Comparison of ENCODE assay signal across 12 mouse cellular contexts in genomic region chr4:45507476-45507875, GRCm38 (mm10). TPM values are rescaled to one million over a fixed set of nuclear protein-coding genes. Genes with fewer than 3 reads are reported as not detected.
DNase-seq lines count a peak whose midpoint lies in the region; ATAC-seq lines count a peak whose summit lies in the region.
"Had no signal": no experiment of that assay in that cellular context is flagged by ENCODE, and none has a peak within 500 bp of the region (broad histone marks: within the 10 kb centered on the region; RNA-seq: fewer than 3 reads in every experiment).

No protein-coding gene starts in this region.

- peaks cover 76% of the 10 kb centered on the region for H3K4me1 ChIP-seq in forebrain, embryonic 10.5 days
- peaks cover 36% of the 10 kb centered on the region for H3K4me1 ChIP-seq in forebrain, embryonic 14.5 days (ENCODE audit: control insufficient read depth, insufficient read depth, low read length)
- H3K4me1 ChIP-seq in hindbrain, embryonic 10.5 days (replicated peaks): peaks cover 74% of the 10 kb centered on the region
- H3K4me1 ChIP-seq in hindbrain, embryonic 14.5 days (replicated peaks; ENCODE audit: control insufficient read depth, insufficient read depth, low read length): peaks cover 27% of the 10 kb centered on the region
- peaks cover 69% of the 10 kb centered on the region for H3K4me1 ChIP-seq in lung, embryonic 15.5 days
- peaks cover 66% of the 10 kb centered on the region for H3K4me1 ChIP-seq in limb, embryonic 15.5 days

- 68% methylated on average over 1 of the region's 1 CpGs for WGBS in forebrain, embryonic 10.5 days
- WGBS in forebrain, embryonic 14.5 days: 94% methylated on average over 1 of the region's 1 CpGs
- 81% methylated on average over 1 of the region's 1 CpGs for WGBS in hindbrain, embryonic 10.5 days
- 93% methylated on average over 1 of the region's 1 CpGs for WGBS in hindbrain, embryonic 14.5 days
- WGBS in lung, embryonic 15.5 days: 37% methylated on average over 1 of the region's 1 CpGs
- 32% methylated on average over 1 of the region's 1 CpGs for WGBS in limb, embryonic 15.5 days

- no peak for ATAC-seq in forebrain, embryonic 14.5 days
- ATAC-seq in hindbrain, embryonic 14.5 days (ENCODE audit: low FRiP score): no peak
- ATAC-seq in lung, embryonic 15.5 days (ENCODE audit: borderline replicate concordance, extremely low read depth, low FRiP score, low TSS enrichment): no peak
- ATAC-seq in limb, embryonic 15.5 days (ENCODE audit: insufficient number of reproducible peaks, low FRiP score, low TSS enrichment, low read depth): no peak

- H3K27ac ChIP-seq in forebrain, embryonic 10.5 days: peak overlapping the region; percentile 40
- no peak overlapping the region for H3K27ac ChIP-seq in forebrain, embryonic 14.5 days (ENCODE audit: low read depth, low read length)
- H3K27ac ChIP-seq in hindbrain, embryonic 10.5 days: peak overlapping the region; percentile 13; the same call in 1 of the 2 replicates
- H3K27ac ChIP-seq in hindbrain, embryonic 14.5 days: no peak overlapping the region
- H3K27ac ChIP-seq in lung, embryonic 15.5 days: peak overlapping the region; percentile 75
- 0 out of 2 replicates have a peak overlapping the region, but pooled peaks have one; percentile 19 for H3K27ac ChIP-seq in limb, embryonic 15.5 days

- no peaks in the 10 kb centered on the region for H3K27me3 ChIP-seq in forebrain, embryonic 10.5 days (ENCODE audit: poor library complexity, severe bottlenecking)
- no peaks in the 10 kb centered on the region for H3K27me3 ChIP-seq in forebrain, embryonic 14.5 days (replicated peaks; ENCODE audit: control insufficient read depth, insufficient read depth, low read length)
- H3K27me3 ChIP-seq in hindbrain, embryonic 10.5 days (ENCODE audit: insufficient read depth, poor library complexity, severe bottlenecking): peaks cover 4% of the 10 kb centered on the region
- H3K27me3 ChIP-seq in hindbrain, embryonic 14.5 days (ENCODE audit: control insufficient read depth, insufficient read depth, low read length): no peaks in the 10 kb centered on the region
- H3K27me3 ChIP-seq in lung, embryonic 15.5 days: no peaks in the 10 kb centered on the region
- no peaks in the 10 kb centered on the region for H3K27me3 ChIP-seq in limb, embryonic 15.5 days

- no peak overlapping the region for H3K4me2 ChIP-seq in forebrain, embryonic 14.5 days (ENCODE audit: low read length)
- H3K4me2 ChIP-seq in hindbrain, embryonic 14.5 days (replicated peaks): no peak overlapping the region
- H3K4me2 ChIP-seq in lung, embryonic 15.5 days: no peak overlapping the region
- H3K4me2 ChIP-seq in limb, embryonic 15.5 days: no peak overlapping the region

- H3K4me3 ChIP-seq in forebrain, embryonic 10.5 days: no peak overlapping the region
- H3K4me3 ChIP-seq in forebrain, embryonic 14.5 days (ENCODE audit: low read depth, low read length): no peak overlapping the region
- no peak overlapping the region for H3K4me3 ChIP-seq in hindbrain, embryonic 10.5 days
- no peak overlapping the region for H3K4me3 ChIP-seq in hindbrain, embryonic 14.5 days (replicated peaks; ENCODE audit: low read length)
- H3K4me3 ChIP-seq in lung, embryonic 15.5 days: no peak overlapping the region
- H3K4me3 ChIP-seq in limb, embryonic 15.5 days: no peak overlapping the region

- DNase-seq in forebrain, embryonic 10.5 days (ENCODE audit: extremely low spot score, low spot score): no peak
- DNase-seq in forebrain, embryonic 14.5 days (ENCODE audit: low spot score): no peak
- DNase-seq in hindbrain, embryonic 10.5 days (ENCODE audit: low spot score): no peak
- DNase-seq in hindbrain, embryonic 14.5 days (ENCODE audit: low spot score): no peak
- no peak for DNase-seq in lung, postnatal 10 days
- no peak for DNase-seq in cerebellum, adult 11 months
- DNase-seq: adrenal gland, postnatal 25 days; layer of hippocampus, adult 9-11 months; right cerebral cortex, postnatal 25 days; thymus, postnatal 25 days had no signal

- H3K36me3 ChIP-seq in forebrain, embryonic 10.5 days (replicated peaks): no peaks in the 10 kb centered on the region; the same call in 1 of the 2 replicates
- no peaks in the 10 kb centered on the region for H3K36me3 ChIP-seq in forebrain, embryonic 14.5 days (ENCODE audit: control insufficient read depth, insufficient read depth, low read length)
- H3K36me3 ChIP-seq in hindbrain, embryonic 10.5 days: no peaks in the 10 kb centered on the region
- no peaks in the 10 kb centered on the region for H3K36me3 ChIP-seq in hindbrain, embryonic 14.5 days (replicated peaks; ENCODE audit: control insufficient read depth, insufficient read depth)
- H3K36me3 ChIP-seq in lung, embryonic 15.5 days: no peaks in the 10 kb centered on the region
- no peaks in the 10 kb centered on the region for H3K36me3 ChIP-seq in limb, embryonic 15.5 days

- no peak overlapping the region for H3K9ac ChIP-seq in forebrain, embryonic 14.5 days (ENCODE audit: low read length)
- H3K9ac ChIP-seq in hindbrain, embryonic 14.5 days: no peak overlapping the region
- H3K9ac ChIP-seq in lung, embryonic 15.5 days: no peak overlapping the region
- no peak overlapping the region for H3K9ac ChIP-seq in limb, embryonic 15.5 days

- H3K9me3 ChIP-seq in forebrain, embryonic 10.5 days: no peaks in the 10 kb centered on the region
- H3K9me3 ChIP-seq in forebrain, embryonic 14.5 days (replicated peaks; ENCODE audit: control insufficient read depth, low read length): no peaks in the 10 kb centered on the region
- no peaks in the 10 kb centered on the region for H3K9me3 ChIP-seq in hindbrain, embryonic 10.5 days
- no peaks in the 10 kb centered on the region for H3K9me3 ChIP-seq in hindbrain, embryonic 14.5 days (ENCODE audit: control insufficient read depth, low read length)
- no peaks in the 10 kb centered on the region for H3K9me3 ChIP-seq in lung, embryonic 15.5 days
- H3K9me3 ChIP-seq in limb, embryonic 15.5 days: no peaks in the 10 kb centered on the region

RNA-seq across cellular contexts. Expression of gene Shb, which starts 24.8 kb away (rescaled TPM):
- 2.8 and 3.0 TPM in 2 replicates for polyA plus RNA-seq in forebrain, embryonic 10.5 days (2016; fragmentation: Nextera tagmentation; extraction: Ambion mirVana)
- polyA plus RNA-seq in forebrain, embryonic 14.5 days (2014; fragmentation: Nextera tagmentation; extraction: Ambion mirVana): 14.1 and 14.5 TPM in 2 replicates
- 3.2 and 3.7 TPM in 2 replicates for polyA plus RNA-seq in hindbrain, embryonic 10.5 days (2016; fragmentation: Nextera tagmentation; extraction: Ambion mirVana)
- polyA plus RNA-seq in hindbrain, embryonic 14.5 days (2014; fragmentation: Nextera tagmentation; extraction: Ambion mirVana): 8.7 and 9.9 TPM in 2 replicates
- 11.4 and 13.5 TPM in 2 replicates for polyA plus RNA-seq in lung, embryonic 15.5 days (2015; fragmentation: Nextera tagmentation; extraction: Ambion mirVana)
- 6.8 and 9.6 TPM in 2 replicates for polyA plus RNA-seq in limb, embryonic 15.5 days (2015; fragmentation: Nextera tagmentation; extraction: Ambion mirVana)

Comparison
In these comparisons a context has a peak if more than half of its experiments do, and no peak if none do; other contexts are left out.
1. H3K27ac ChIP-seq: peak in forebrain, embryonic 10.5 days (single experiment), hindbrain, embryonic 10.5 days (single experiment), lung, embryonic 15.5 days (single experiment) and limb, embryonic 15.5 days (single experiment); none in forebrain, embryonic 14.5 days (single experiment) and hindbrain, embryonic 14.5 days (single experiment).